Mouse (Mus musculus) neural tube, embryonic 11.5 days (tissue): Measurements from ENCODE around the gene Mrm2. TPM values are rescaled to one million over a fixed set of nuclear protein-coding genes. Genes with fewer than 3 reads are reported as not detected.
"Not testable (repeated sequence)": the region's sequence is repeated elsewhere in the genome, so short reads cannot be mapped to it uniquely, and the experiment has no call there.

Source experiments
- ATAC-seq: fragments of 200-750 bp; cut with Nextera tagmentation; 2 replicates; pipeline ENCODE4 v1.8.0; 2017; ENCODE audit warnings: moderate number of reproducible peaks, mild to moderate bottlenecking, moderate TSS enrichment, moderate library complexity; ENCODE audit not compliant: insufficient read depth, low FRiP score, low TSS enrichment
- DNase-seq: peaks from one replicate; pipeline ENCODE4 v3.0.0-alpha.2; 2015; ENCODE audit warnings: low spot score
- H3K27ac ChIP-seq: fragments of 300-500 bp; sonication (generic); 2 replicates; pipeline ENCODE4 v1.5.1; 2014; ENCODE audit warnings: low read depth, mild to moderate bottlenecking, low read length
- H3K27me3 ChIP-seq: fragments of 300-500 bp; sonication (generic); 2 replicates; pipeline ENCODE4 v1.6.1; 2014; ENCODE audit warnings: mild to moderate bottlenecking, low read length, mixed read lengths; ENCODE audit not compliant: control insufficient read depth, insufficient read depth
- H3K36me3 ChIP-seq: fragments of 300-500 bp; sonication (generic); 2 replicates; pipeline ENCODE4 v1.6.1; 2014; ENCODE audit warnings: mild to moderate bottlenecking, low read length, moderate library complexity, mixed read lengths; ENCODE audit not compliant: control insufficient read depth, insufficient read depth
- H3K4me1 ChIP-seq: fragments of 300-500 bp; sonication (generic); 2 replicates; pipeline ENCODE4 v1.6.1; 2014; ENCODE audit warnings: low read length, mixed read lengths; ENCODE audit not compliant: control insufficient read depth, insufficient read depth
- H3K4me2 ChIP-seq: fragments of 300-500 bp; sonication (generic); 2 replicates; pipeline ENCODE4 v1.6.1; 2014; ENCODE audit warnings: low read depth, mild to moderate bottlenecking, moderate library complexity
- H3K4me3 ChIP-seq: fragments of 300-500 bp; sonication (generic); 2 replicates; pipeline ENCODE4 v1.5.1; 2014; ENCODE audit warnings: low read depth, low read length
- H3K9ac ChIP-seq: fragments of 300-500 bp; sonication (generic); 2 replicates; pipeline ENCODE4 v1.6.1; 2014; ENCODE audit warnings: mild to moderate bottlenecking, low read length
- H3K9me3 ChIP-seq: fragments of 300-500 bp; sonication (generic); 2 replicates; pipeline ENCODE4 v1.6.1; 2016; ENCODE audit warnings: low read length; ENCODE audit not compliant: control insufficient read depth
- WGBS: fragments of 180-500 bp; shearing (Covaris S2); extraction: QIAGEN DNeasy Blood & Tissue Kit; methylation state at CpG from one replicate; pipeline ENCODE4 v1.1.7; 2014; 5-methylcytosine and 5-hydroxymethylcytosine counted together
- polyA plus RNA-seq: library from polyadenylated mRNA; unstranded; fragments of >200 nt; fragmentation: Nextera tagmentation; extraction: Ambion mirVana; gene quantifications from 2 replicates; pipeline ENCODE4 v1.2.1, GENCODE M21; 2014

The Mrm2 gene
- polyA plus RNA-seq, 1 experiment from 2014 or later = 20.1 TPM

DNA sequence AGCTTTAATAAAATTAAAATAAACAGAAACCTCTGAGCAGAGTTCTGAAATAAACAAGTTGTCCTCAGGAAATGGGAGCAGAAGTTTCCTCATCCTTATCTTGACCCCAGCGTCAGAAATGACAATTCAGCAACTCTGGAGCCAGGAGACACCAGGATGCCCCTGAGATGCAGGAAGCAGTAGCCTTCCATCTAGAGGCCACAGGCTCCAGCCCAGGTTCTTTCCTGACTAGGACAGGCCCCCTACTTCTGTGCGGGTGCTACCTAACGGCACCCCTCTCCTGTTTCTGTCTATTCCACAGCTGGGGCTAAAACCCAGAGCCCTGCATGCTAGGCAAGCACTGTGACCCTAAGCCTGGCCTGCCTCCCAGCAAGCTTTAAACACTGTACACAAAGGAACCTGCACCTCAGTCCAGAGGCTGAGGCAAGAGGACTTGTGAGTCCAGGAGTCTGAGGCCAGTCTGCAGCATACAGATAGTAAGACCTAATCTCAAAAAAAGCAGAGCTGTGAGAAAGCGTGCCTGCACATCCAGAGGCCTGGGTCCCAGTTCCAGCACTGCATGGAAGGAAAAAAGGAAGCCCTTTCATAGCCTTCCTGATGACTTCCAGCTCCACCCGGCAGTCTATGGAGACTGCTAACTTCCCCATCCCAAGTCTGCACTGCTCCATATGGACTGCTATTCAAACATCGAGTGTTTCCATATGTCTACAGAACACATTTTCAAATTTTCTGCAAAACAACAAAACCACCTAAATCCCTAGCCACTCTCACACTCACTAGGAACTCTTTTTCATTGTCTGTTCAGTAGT, 39.0 kb upstream of the Mrm2 start:
- Histone ChIP-seq H3K4me3 (no peak overlapping the region), H3K9me3 (no peaks in the 10 kb centered on the region), H3K27me3 (no peaks in the 10 kb centered on the region), H3K27ac (no peak overlapping the region), H3K9ac (no peak overlapping the region), H3K4me1 (no peaks in the 10 kb centered on the region), H3K4me2 (no peak overlapping the region), H3K36me3 (no peaks in the 10 kb centered on the region)
- no peak for ATAC-seq
- no peak for DNase-seq
- 81% methylated on average over 6 of the region's 6 CpGs for WGBS

DNA sequence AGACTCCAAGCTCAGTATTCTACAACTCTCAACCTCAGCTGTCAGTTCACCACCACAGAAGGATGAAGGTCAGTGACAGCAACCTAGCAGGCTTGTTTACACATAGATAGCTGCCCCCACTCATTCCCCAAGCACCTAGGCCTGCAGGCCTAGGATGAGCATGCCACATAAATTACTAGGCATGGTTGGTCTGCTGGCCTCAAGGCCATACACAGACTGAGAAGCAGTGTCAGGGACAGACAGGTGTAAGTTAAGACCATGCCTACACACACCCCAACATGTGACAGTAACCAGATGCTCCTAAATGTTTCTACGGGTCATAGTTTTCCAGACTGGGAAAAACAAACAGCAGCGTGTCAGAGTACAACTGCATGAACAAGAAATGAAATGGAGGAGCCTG, 37.8 kb upstream of the Mrm2 start:
- Histone ChIP-seq H3K4me1 (no peaks in the 10 kb centered on the region), H3K27ac (no peak overlapping the region), H3K36me3 (no peaks in the 10 kb centered on the region), H3K9me3 (no peaks in the 10 kb centered on the region), H3K27me3 (no peaks in the 10 kb centered on the region), H3K9ac (no peak overlapping the region), H3K4me2 (no peak overlapping the region), H3K4me3 (no peak overlapping the region)
- ATAC-seq (no peak), DNase-seq (no peak)
- 94% methylated on average over 2 of the region's 2 CpGs for WGBS

DNA sequence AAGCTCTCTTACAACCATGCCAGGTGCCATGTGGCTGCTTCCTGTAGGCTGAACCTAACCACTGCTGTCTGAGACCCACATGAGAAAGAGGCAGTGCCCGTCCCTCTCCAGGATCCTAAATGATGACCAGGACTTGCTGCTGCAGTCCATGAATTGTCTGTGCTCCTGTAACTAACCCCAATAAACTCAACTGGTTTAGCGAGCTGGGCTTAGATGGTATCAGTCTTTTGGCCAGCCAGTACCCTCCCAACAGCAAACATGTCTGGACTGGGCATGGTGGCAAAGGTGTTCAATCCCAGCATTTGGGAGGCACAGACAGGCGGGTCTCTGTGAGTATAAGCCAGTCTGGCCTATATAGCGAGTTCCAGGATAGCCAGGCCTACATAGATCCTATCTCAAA, 37.2 kb upstream of the Mrm2 start:
- no peak overlapping the region for H3K4me3 ChIP-seq
- DNase-seq (no peak), ATAC-seq (no peak)
- no peaks in the 10 kb centered on the region for H3K36me3 ChIP-seq
- no peak overlapping the region for H3K27ac ChIP-seq
- H3K4me1 ChIP-seq = no peaks in the 10 kb centered on the region
- WGBS = 90% methylated on average over 4 of the region's 4 CpGs
- no peaks in the 10 kb centered on the region for H3K9me3 ChIP-seq
- no peaks in the 10 kb centered on the region for H3K27me3 ChIP-seq
- no peak overlapping the region for H3K4me2 ChIP-seq
- H3K9ac ChIP-seq = no peak overlapping the region

DNA sequence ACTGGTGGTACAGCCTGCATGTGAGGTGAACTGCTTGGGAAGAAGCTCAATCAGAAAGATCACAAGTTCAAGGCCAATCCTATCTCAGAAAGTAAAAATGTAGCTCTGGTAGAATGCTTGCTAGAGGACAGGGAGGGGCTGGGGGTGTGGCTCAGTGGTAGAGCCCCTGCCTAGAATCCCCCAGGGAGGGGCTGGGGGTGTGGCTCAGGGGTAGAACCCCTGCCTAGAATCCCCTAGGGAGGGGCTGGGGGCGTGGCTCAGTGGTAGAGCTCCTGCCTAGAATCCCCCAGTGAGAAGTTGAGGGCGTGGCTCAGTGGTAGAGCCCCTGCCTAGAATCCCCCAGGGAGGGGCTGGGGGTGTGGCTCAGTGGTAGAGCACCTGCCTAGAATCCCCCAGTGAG, 36.4 kb upstream of the Mrm2 start:
- not testable (repeated sequence) for H3K9ac ChIP-seq, H3K36me3 ChIP-seq, H3K27ac ChIP-seq, DNase-seq, H3K27me3 ChIP-seq, H3K4me1 ChIP-seq, H3K4me3 ChIP-seq, ATAC-seq, H3K9me3 ChIP-seq, H3K4me2 ChIP-seq
- 91% methylated on average over 2 of the region's 2 CpGs for WGBS

DNA sequence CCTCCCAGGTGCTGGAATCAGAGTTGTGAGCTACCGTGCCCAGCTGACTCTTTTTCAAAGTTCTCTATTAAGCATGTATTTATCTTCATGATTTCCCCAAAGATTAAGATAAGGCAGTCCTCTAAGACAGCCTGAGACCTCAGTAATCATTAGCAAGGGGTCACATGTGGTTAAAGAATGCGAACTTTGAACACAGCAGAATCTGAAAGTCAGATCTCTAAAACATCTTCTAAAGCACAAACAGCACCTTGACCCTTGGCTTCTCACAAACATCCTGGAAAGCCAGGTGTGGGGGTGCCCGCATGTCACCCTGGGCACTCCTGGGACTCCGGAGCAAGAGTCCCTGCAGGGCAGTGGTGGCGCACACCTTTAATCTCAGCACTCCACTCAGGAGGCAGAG, 32.7 kb upstream of the Mrm2 start:
- Histone ChIP-seq H3K9me3 (no peaks in the 10 kb centered on the region), H3K27ac (no peak overlapping the region), H3K27me3 (no peaks in the 10 kb centered on the region), H3K4me1 (no peaks in the 10 kb centered on the region), H3K9ac (no peak overlapping the region), H3K4me2 (no peak overlapping the region), H3K36me3 (no peaks in the 10 kb centered on the region), H3K4me3 (no peak overlapping the region)
- WGBS = 95% methylated on average over 5 of the region's 5 CpGs
- ATAC-seq = no peak
- DNase-seq = no peak

GRCm38 (mm10) chr5:140359930-140360674, 28.4 kb upstream of the Mrm2 start:
- Histone ChIP-seq H3K4me3 (no peak overlapping the region), H3K9me3 (no peaks in the 10 kb centered on the region), H3K9ac (no peak overlapping the region; the same call in 1 of the 2 replicates), H3K36me3 (peaks cover 5% of the 10 kb centered on the region), H3K27me3 (no peaks in the 10 kb centered on the region), H3K4me1 (no peaks in the 10 kb centered on the region), H3K4me2 (no peak overlapping the region), H3K27ac (no peak overlapping the region)
- whole genome bisulfite sequencing = 84% methylated on average over 14 of the region's 14 CpGs
- DNase-seq (no peak), ATAC-seq (no peak)

GRCm38 (mm10) chr5:140357466-140357865, 25.8 kb upstream of the Mrm2 start:
- H3K36me3 ChIP-seq = peaks cover 10% of the 10 kb centered on the region

DNA sequence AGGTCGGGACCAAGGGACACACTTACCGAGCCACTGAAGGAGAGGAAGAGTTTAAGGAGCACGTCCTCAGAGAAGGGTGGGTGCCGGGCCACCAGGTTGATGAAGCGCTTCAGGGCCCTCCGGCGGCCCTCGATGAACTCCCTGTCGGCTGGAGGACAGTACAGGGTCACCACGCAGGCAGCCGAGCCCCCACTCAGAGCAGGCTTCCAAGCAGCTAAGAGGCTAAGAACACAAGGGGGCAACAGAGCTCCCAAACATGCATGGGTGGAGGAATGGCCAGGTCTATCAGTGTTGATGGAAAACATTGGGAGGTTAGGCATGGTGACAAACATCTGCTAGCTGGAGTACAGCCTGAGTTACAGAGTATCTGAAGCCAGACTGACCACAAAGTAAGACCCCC, 24.2 kb upstream of the Mrm2 start:
- no peak for ATAC-seq
- Histone ChIP-seq H3K27ac (no peak overlapping the region), H3K36me3 (peaks cover 15% of the 10 kb centered on the region), H3K4me1 (no peaks in the 10 kb centered on the region), H3K4me3 (no peak overlapping the region), H3K4me2 (no peak overlapping the region), H3K27me3 (no peaks in the 10 kb centered on the region), H3K9me3 (no peaks in the 10 kb centered on the region), H3K9ac (no peak overlapping the region)
- 87% methylated on average over 11 of the region's 11 CpGs for WGBS
- no peak for DNase-seq

More at GRCm38 (mm10) chr5:140357466-140357865, 25.8 kb upstream of the Mrm2 start:
- Histone ChIP-seq H3K9ac (no peak overlapping the region), H3K4me2 (no peak overlapping the region), H3K4me3 (no peak overlapping the region), H3K27ac (no peak overlapping the region), H3K9me3 (no peaks in the 10 kb centered on the region), H3K27me3 (no peaks in the 10 kb centered on the region), H3K4me1 (no peaks in the 10 kb centered on the region)
- no peak for DNase-seq
- ATAC-seq = no peak
- 92% methylated on average over 3 of the region's 3 CpGs for WGBS

GRCm38 (mm10) chr5:140352352-140352751, 20.7 kb upstream of the Mrm2 start:
- ATAC-seq (no peak), DNase-seq (no peak)
- Histone ChIP-seq H3K9ac (no peak overlapping the region), H3K27ac (no peak overlapping the region), H3K4me2 (no peak overlapping the region), H3K27me3 (no peaks in the 10 kb centered on the region), H3K36me3 (peaks cover 19% of the 10 kb centered on the region), H3K4me1 (no peaks in the 10 kb centered on the region), H3K9me3 (no peaks in the 10 kb centered on the region), H3K4me3 (no peak overlapping the region)
- WGBS = 95% methylated on average over 6 of the region's 6 CpGs
